Mouse (Mus musculus): ENCODE data around the gene Cybb. TPM values are rescaled to one million over a fixed set of nuclear protein-coding genes. Genes with fewer than 3 reads are reported as not detected.

Gene Cybb
- total and polyA plus RNA-seq, 2 experiments from 2014 or later, result 0.16 to 0.59 TPM

DNA sequence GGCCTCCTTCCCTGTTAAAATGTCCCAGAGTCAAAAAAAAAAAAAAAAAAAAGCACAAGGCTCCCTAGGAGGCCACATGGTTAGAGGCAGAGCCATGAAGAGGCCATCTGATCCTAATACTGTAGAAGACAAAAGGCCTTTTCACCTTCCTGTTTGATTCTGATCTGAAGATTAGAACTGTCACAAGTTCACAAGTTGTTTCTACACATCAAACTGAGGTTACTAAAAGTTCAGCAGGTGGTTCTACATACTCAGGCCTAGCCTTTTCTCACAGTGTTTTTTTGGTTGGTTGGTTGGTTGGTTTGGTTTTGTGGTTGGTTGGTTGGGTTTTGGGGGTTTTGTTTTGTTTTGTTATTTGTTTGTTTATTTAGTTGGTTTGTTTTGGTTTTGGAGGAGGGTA is 26.2 kb downstream of the Cybb start:
- H3K4me3 ChIP-seq (ENCODE audit: low read depth, low read length), result no peak overlapping the region
- H3K27ac ChIP-seq (ENCODE audit: low read depth, low read length), result no peak overlapping the region
- DNase-seq (ENCODE audit: low spot score), result no peak
- H3K4me2 ChIP-seq (ENCODE audit: low read depth, low read length, poor library complexity, severe bottlenecking), result no peak overlapping the region
- H3K9me3 ChIP-seq (ENCODE audit: low read length), result no peaks in the 10 kb centered on the region
- H3K36me3 ChIP-seq (ENCODE audit: insufficient read depth, low read length), result no peaks in the 10 kb centered on the region
- TF ChIP-seq CTCF (IDR thresholded peaks at IDR 0.05), result no peak
- ATAC-seq (ENCODE audit: low FRiP score), result no peak
- H3K9ac ChIP-seq (replicated peaks; ENCODE audit: low read length, poor library complexity, severe bottlenecking), result no peak overlapping the region
- no peaks in the 10 kb centered on the region for H3K27me3 ChIP-seq (ENCODE audit: insufficient read depth, low read length)
- H3K4me1 ChIP-seq (ENCODE audit: insufficient read depth, low read length), result no peaks in the 10 kb centered on the region

- no peak overlapping the region for H3K4me2 ChIP-seq (ENCODE audit: low read depth, low read length, poor library complexity, severe bottlenecking)
- TF ChIP-seq CTCF (IDR thresholded peaks at IDR 0.05), result no peak
- H3K4me1 ChIP-seq (ENCODE audit: insufficient read depth, low read length), result no peaks in the 10 kb centered on the region
- no peaks in the 10 kb centered on the region for H3K9me3 ChIP-seq (ENCODE audit: low read length)
- H3K36me3 ChIP-seq (ENCODE audit: insufficient read depth, low read length), result no peaks in the 10 kb centered on the region
- no peak for ATAC-seq (ENCODE audit: low FRiP score)
- no peak overlapping the region for H3K27ac ChIP-seq (ENCODE audit: low read depth, low read length)
- 87% methylated on average over 4 of the region's 4 CpGs for WGBS
- DNase-seq (ENCODE audit: low spot score), result no peak
- H3K4me3 ChIP-seq (ENCODE audit: low read depth, low read length), result no peak overlapping the region
- no peak overlapping the region for H3K9ac ChIP-seq (replicated peaks; ENCODE audit: low read length, poor library complexity, severe bottlenecking)
- no peaks in the 10 kb centered on the region for H3K27me3 ChIP-seq (ENCODE audit: insufficient read depth, low read length)
Observed at GRCm38 (mm10) chrX:9460387-9460930, 27.1 kb downstream of the Cybb start.

GRCm38 (mm10) chrX:9452375-9452774 is 35.2 kb downstream of the Cybb start:
- no peak overlapping the region for H3K4me2 ChIP-seq (ENCODE audit: low read depth, low read length, poor library complexity, severe bottlenecking)
- no peaks in the 10 kb centered on the region for H3K4me1 ChIP-seq (ENCODE audit: insufficient read depth, low read length)
- H3K36me3 ChIP-seq (ENCODE audit: insufficient read depth, low read length), result no peaks in the 10 kb centered on the region
- no peak overlapping the region for H3K4me3 ChIP-seq (ENCODE audit: low read depth, low read length)
- H3K27me3 ChIP-seq (ENCODE audit: insufficient read depth, low read length), result no peaks in the 10 kb centered on the region
- no peak overlapping the region for H3K27ac ChIP-seq (ENCODE audit: low read depth, low read length)
- no peak for TF ChIP-seq CTCF (IDR thresholded peaks at IDR 0.05)
- no peak overlapping the region for H3K9ac ChIP-seq (replicated peaks; ENCODE audit: low read length, poor library complexity, severe bottlenecking)
- no peak for DNase-seq (ENCODE audit: low spot score)
- no peak for ATAC-seq (ENCODE audit: low FRiP score)
- H3K9me3 ChIP-seq (ENCODE audit: low read length), result no peaks in the 10 kb centered on the region
- 95% methylated on average over 5 of the region's 5 CpGs for WGBS

- Histone ChIP-seq H3K27me3 (ENCODE audit: insufficient read depth, low read length) (no peaks in the 10 kb centered on the region), H3K36me3 (ENCODE audit: insufficient read depth, low read length) (no peaks in the 10 kb centered on the region), H3K4me3 (ENCODE audit: low read depth, low read length) (no peak overlapping the region), H3K27ac (ENCODE audit: low read depth, low read length) (no peak overlapping the region), H3K4me1 (ENCODE audit: insufficient read depth, low read length) (no peaks in the 10 kb centered on the region), H3K9ac (replicated peaks; ENCODE audit: low read length, poor library complexity, severe bottlenecking) (no peak overlapping the region), H3K4me2 (ENCODE audit: low read depth, low read length, poor library complexity, severe bottlenecking) (no peak overlapping the region), H3K9me3 (ENCODE audit: low read length) (no peaks in the 10 kb centered on the region)
- no peak for ATAC-seq (ENCODE audit: low FRiP score)
- DNase-seq (ENCODE audit: low spot score), result no peak
- no peak for TF ChIP-seq CTCF (IDR thresholded peaks at IDR 0.05)
Observed at GRCm38 (mm10) chrX:9447284-9447683, 40.3 kb downstream of the Cybb start.

DNA sequence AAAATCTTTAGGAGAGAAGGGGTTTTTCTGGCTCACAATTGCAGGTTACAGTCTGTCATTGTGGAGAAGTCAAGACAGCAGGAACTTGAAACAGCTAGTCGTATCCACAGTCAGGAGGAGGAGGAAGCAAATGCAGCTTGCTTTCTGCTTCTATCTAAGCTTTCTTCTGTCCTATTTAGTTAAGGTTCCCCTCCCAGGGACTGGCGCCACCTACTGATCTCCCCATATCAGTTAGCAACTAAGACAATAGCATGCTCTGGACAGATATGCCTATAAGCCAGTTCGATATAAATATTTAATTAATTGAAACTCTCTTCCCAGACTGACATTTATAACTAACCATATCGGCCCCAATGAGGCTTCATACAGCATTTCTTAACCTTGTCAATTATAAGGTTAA is 46.5 kb downstream of the Cybb start:
- no peak for TF ChIP-seq CTCF (IDR thresholded peaks at IDR 0.05)
- Histone ChIP-seq H3K36me3 (ENCODE audit: insufficient read depth, low read length) (no peaks in the 10 kb centered on the region), H3K27me3 (ENCODE audit: insufficient read depth, low read length) (no peaks in the 10 kb centered on the region), H3K9ac (replicated peaks; ENCODE audit: low read length, poor library complexity, severe bottlenecking) (no peak overlapping the region), H3K4me2 (ENCODE audit: low read depth, low read length, poor library complexity, severe bottlenecking) (no peak overlapping the region), H3K9me3 (ENCODE audit: low read length) (no peaks in the 10 kb centered on the region), H3K27ac (ENCODE audit: low read depth, low read length) (no peak overlapping the region), H3K4me1 (ENCODE audit: insufficient read depth, low read length) (no peaks in the 10 kb centered on the region), H3K4me3 (ENCODE audit: low read depth, low read length) (no peak overlapping the region)
- ATAC-seq (ENCODE audit: low FRiP score) (no peak), DNase-seq (ENCODE audit: low spot score) (no peak)
- WGBS, result 56% methylated on average over 4 of the region's 4 CpGs

DNA sequence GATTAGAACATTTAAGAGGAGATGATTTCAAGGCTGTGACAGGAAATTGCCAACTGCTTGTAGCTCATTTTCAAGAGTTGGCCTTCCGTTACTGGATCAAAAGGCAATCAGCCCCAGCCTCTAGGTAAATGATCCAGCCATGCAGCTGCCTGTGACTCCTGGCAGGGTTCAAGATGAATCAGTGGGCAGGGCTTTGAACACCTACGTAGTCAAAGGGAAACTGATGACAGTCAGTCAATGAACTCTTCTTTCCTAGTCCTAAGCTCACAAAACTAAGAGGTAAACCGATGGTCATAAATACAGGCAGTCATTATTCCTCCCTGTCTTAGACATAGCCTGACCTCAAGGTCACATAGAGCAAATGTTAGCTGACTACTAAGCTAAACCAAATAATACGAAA is 47.0 kb downstream of the Cybb start:
- DNase-seq (ENCODE audit: low spot score) (no peak), ATAC-seq (ENCODE audit: low FRiP score) (no peak)
- Histone ChIP-seq H3K36me3 (ENCODE audit: insufficient read depth, low read length) (no peaks in the 10 kb centered on the region), H3K4me2 (ENCODE audit: low read depth, low read length, poor library complexity, severe bottlenecking) (no peak overlapping the region), H3K4me3 (ENCODE audit: low read depth, low read length) (no peak overlapping the region), H3K27me3 (ENCODE audit: insufficient read depth, low read length) (no peaks in the 10 kb centered on the region), H3K9me3 (ENCODE audit: low read length) (no peaks in the 10 kb centered on the region), H3K4me1 (ENCODE audit: insufficient read depth, low read length) (no peaks in the 10 kb centered on the region), H3K27ac (ENCODE audit: low read depth, low read length) (no peak overlapping the region), H3K9ac (replicated peaks; ENCODE audit: low read length, poor library complexity, severe bottlenecking) (no peak overlapping the region)
- 87% methylated on average over 4 of the region's 4 CpGs for WGBS
- no peak for TF ChIP-seq CTCF (IDR thresholded peaks at IDR 0.05)

All from midbrain, postnatal 0 days (tissue).